8 mouse cellular contexts compared by ENCODE assay signal in the genomic region with DNA sequence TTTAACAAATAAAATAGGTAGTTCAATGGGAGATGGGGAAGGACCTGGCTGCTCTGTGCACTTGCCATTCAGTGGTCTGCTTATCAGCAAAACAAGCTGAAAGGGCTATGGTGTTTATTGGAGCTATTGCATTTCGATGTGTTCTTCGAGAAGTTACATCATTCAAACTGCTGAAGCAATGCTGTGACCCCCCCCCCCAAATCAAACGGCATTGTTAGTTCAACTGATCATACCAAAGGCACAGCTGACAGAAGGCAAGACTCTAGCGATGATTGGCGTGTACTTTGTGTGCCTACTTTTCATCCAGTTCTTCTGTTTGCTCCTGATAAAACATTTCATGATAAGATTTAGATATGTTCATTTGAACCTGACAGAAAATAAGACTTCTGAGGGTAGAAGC. TPM values are rescaled to one million over a fixed set of nuclear protein-coding genes. Genes with fewer than 3 reads are reported as not detected.
DNase-seq lines count a peak whose midpoint lies in the region; ATAC-seq and TF ChIP-seq lines count a peak whose summit lies in the region.

No protein-coding gene starts in this region.

- peak overlapping the region; percentile 84 for H3K4me3 ChIP-seq in heart, embryonic 10.5 days
- H3K4me3 ChIP-seq in bone marrow macrophage, adult 2 months (ENCODE audit: insufficient read depth, low read length): peak overlapping the region; percentile 68
- H3K4me3 ChIP-seq in hindbrain, embryonic 14.5 days (replicated peaks; ENCODE audit: low read length): peak overlapping the region; percentile 64
- peak overlapping the region; percentile 79; the same call in 1 of the 2 replicates for H3K4me3 ChIP-seq in midbrain, embryonic 11.5 days (ENCODE audit: low read depth, low read length)

- H3K9me3 ChIP-seq in heart, embryonic 10.5 days: no peaks in the 10 kb centered on the region
- H3K9me3 ChIP-seq in hindbrain, embryonic 14.5 days (ENCODE audit: control insufficient read depth, low read length): no peaks in the 10 kb centered on the region
- H3K9me3 ChIP-seq in midbrain, embryonic 11.5 days (ENCODE audit: control insufficient read depth, low read length): no peaks in the 10 kb centered on the region

- H3K4me1 ChIP-seq in heart, embryonic 10.5 days: peaks cover 17% of the 10 kb centered on the region
- H3K4me1 ChIP-seq in bone marrow macrophage, adult 2 months (ENCODE audit: control insufficient read depth, insufficient read depth, low read length): peaks cover 11% of the 10 kb centered on the region
- peaks cover 24% of the 10 kb centered on the region for H3K4me1 ChIP-seq in hindbrain, embryonic 14.5 days (replicated peaks; ENCODE audit: control insufficient read depth, insufficient read depth, low read length)
- H3K4me1 ChIP-seq in midbrain, embryonic 11.5 days (ENCODE audit: control insufficient read depth, insufficient read depth, low read length): peaks cover 21% of the 10 kb centered on the region

- TF ChIP-seq POLR2A in bone marrow macrophage, adult 2 months (IDR thresholded peaks at IDR 0.05; ENCODE audit: borderline replicate concordance, low read depth, low read length): no peak

- WGBS in heart, embryonic 10.5 days: 67% methylated on average over 5 of the region's 5 CpGs
- 49% methylated on average over 5 of the region's 5 CpGs for WGBS in hindbrain, embryonic 14.5 days
- WGBS in midbrain, embryonic 11.5 days: 59% methylated on average over 5 of the region's 5 CpGs

- TF ChIP-seq CTCF in bone marrow macrophage, adult 2 months (IDR thresholded peaks at IDR 0.05; ENCODE audit: low read depth, low read length): no peak

- H3K27me3 ChIP-seq in heart, embryonic 10.5 days (ENCODE audit: insufficient read depth, poor library complexity, severe bottlenecking): no peaks in the 10 kb centered on the region
- H3K27me3 ChIP-seq in hindbrain, embryonic 14.5 days (ENCODE audit: control insufficient read depth, insufficient read depth, low read length): no peaks in the 10 kb centered on the region
- H3K27me3 ChIP-seq in midbrain, embryonic 11.5 days (ENCODE audit: control insufficient read depth, insufficient read depth, low read length): no peaks in the 10 kb centered on the region

- ATAC-seq in hindbrain, embryonic 14.5 days (ENCODE audit: low FRiP score): no peak
- ATAC-seq in midbrain, embryonic 11.5 days (ENCODE audit: low FRiP score): no peak
- no peak for ATAC-seq in inflammation-experienced regulatory T-cells, adult 6 months

- H3K36me3 ChIP-seq in heart, embryonic 10.5 days: peaks cover 25% of the 10 kb centered on the region
- H3K36me3 ChIP-seq in hindbrain, embryonic 14.5 days (replicated peaks; ENCODE audit: control insufficient read depth, insufficient read depth): peaks cover 20% of the 10 kb centered on the region
- peaks cover 7% of the 10 kb centered on the region; the same call in 1 of the 2 replicates for H3K36me3 ChIP-seq in midbrain, embryonic 11.5 days (ENCODE audit: control insufficient read depth, insufficient read depth, low read length)

- H3K4me2 ChIP-seq in hindbrain, embryonic 14.5 days (replicated peaks): peak overlapping the region; percentile 95
- H3K4me2 ChIP-seq in midbrain, embryonic 11.5 days: peak overlapping the region; percentile 35

- DNase-seq in heart, embryonic 10.5 days (ENCODE audit: low spot score): no peak
- DNase-seq in heart, adult 18-20 months: no peak
- DNase-seq in hindbrain, embryonic 14.5 days (ENCODE audit: low spot score): no peak
- peak; percentile 92 for DNase-seq in midbrain, embryonic 11.5 days (ENCODE audit: low spot score, missing footprints)
- DNase-seq in right cerebral cortex, postnatal 25 days: no peak
- no peak for DNase-seq in left cerebral cortex, adult 8-10 months (ENCODE audit: low spot score in 2 of 2)

- H3K27ac ChIP-seq in heart, embryonic 10.5 days: peak overlapping the region; percentile 97
- no peak overlapping the region for H3K27ac ChIP-seq in bone marrow macrophage, adult 2 months (ENCODE audit: insufficient read depth, low read depth, low read length)
- peak overlapping the region; percentile 93 for H3K27ac ChIP-seq in hindbrain, embryonic 14.5 days
- H3K27ac ChIP-seq in midbrain, embryonic 11.5 days (ENCODE audit: low read depth, low read length): peak overlapping the region; percentile 52

- peak overlapping the region; percentile 54 for H3K9ac ChIP-seq in hindbrain, embryonic 14.5 days
- H3K9ac ChIP-seq in midbrain, embryonic 11.5 days (ENCODE audit: low read length): peak overlapping the region; percentile 32

RNA-seq across cellular contexts. Expression of gene Ahsa2, which starts 0.8 kb away (rescaled TPM):
- 75.9 and 94.8 TPM in 2 replicates for polyA plus RNA-seq in heart, embryonic 10.5 days (2016; fragmentation: Nextera tagmentation; extraction: Ambion mirVana)
- total RNA-seq in heart, adult 18-20 months (2021): 10 to 100 TPM; 68.5 to 76.0 TPM
- polyA plus RNA-seq in bone marrow macrophage, adult 2 months (2012; ENCODE audit: insufficient read depth, insufficient read length, missing spikeins): 34.7 and 34.9 TPM in 2 replicates
- polyA plus RNA-seq in hindbrain, embryonic 14.5 days (2014; fragmentation: Nextera tagmentation; extraction: Ambion mirVana): 96.4 and 106 TPM in 2 replicates
- polyA plus RNA-seq in midbrain, embryonic 11.5 days (2014; fragmentation: Nextera tagmentation; extraction: Ambion mirVana): 171 and 184 TPM in 2 replicates
- 10 to 100 TPM; 32.0 to 44.8 (median 39.3) TPM for polyA plus RNA-seq in inflammation-experienced regulatory T-cells, adult 6 months (2017; shearing (Covaris generic))
- 10 to 100 TPM; 29.9 to 42.2 (median 35.0) TPM for total RNA-seq in left cerebral cortex, adult 8-10 months (2022)

RNA-seq across cellular contexts. Expression of gene 1700093K21Rik, which starts 22.3 kb away (rescaled TPM):
- polyA plus RNA-seq in heart, embryonic 10.5 days (2016; fragmentation: Nextera tagmentation; extraction: Ambion mirVana): not detected in 2 replicates
- total RNA-seq in heart, adult 18-20 months (2021): not detected
- polyA plus RNA-seq in bone marrow macrophage, adult 2 months (2012; ENCODE audit: insufficient read depth, insufficient read length, missing spikeins): 0.87 and 1.1 TPM in 2 replicates
- not detected in 2 replicates for polyA plus RNA-seq in hindbrain, embryonic 14.5 days (2014; fragmentation: Nextera tagmentation; extraction: Ambion mirVana)
- not detected in 2 replicates for polyA plus RNA-seq in midbrain, embryonic 11.5 days (2014; fragmentation: Nextera tagmentation; extraction: Ambion mirVana)
- polyA plus RNA-seq in inflammation-experienced regulatory T-cells, adult 6 months (2017; shearing (Covaris generic)): not detected
- total RNA-seq in left cerebral cortex, adult 8-10 months (2022): under 1 TPM in 1 of 4 experiments, not detected in 3; 0.55 TPM
